Mouse (Mus musculus) heart, postnatal 14 days (tissue): ENCODE measurements around the gene Inafm1. TPM values are rescaled to one million over a fixed set of nuclear protein-coding genes. Genes with fewer than 3 reads are reported as not detected.

Experiments
- DNase-seq, 2 experiments: peaks; one replicate each; pipeline ENCODE4 v3.0.0; 2021 to 2022
- intact Hi-C: fragments of 180-260 bp; cut with DNase I; formaldehyde crosslinking; loops from one replicate; pipeline ENCODE4 v1.15.1; 2025
- total RNA-seq, 2 experiments: library from RNA; stranded (reverse); gene quantifications; 2 replicates each; pipeline ENCODE4 v1.2.3; 2021

The Inafm1 gene
- total RNA-seq, 2 experiments from 2014 or later: 14.6 to 14.9 TPM

- intact Hi-C loops: loop anchor here (1.0 to 10.0 kb wide), 2 partner anchors 9 to 165 kb away; partner anchors contain the start of gene Bbc3
- DNase-seq: peak; percentile 85 to 89
Observed at GRCm38 (mm10) chr7:16299419-16300035, 26.1 kb upstream of the Inafm1 start.

GRCm38 (mm10) chr7:16298927-16299326, 25.5 kb upstream of the Inafm1 start:
- DNase-seq: no peak
- intact Hi-C loops: loop anchor here (1.0 to 10.0 kb wide), 2 partner anchors 9 to 166 kb away; partner anchors contain the start of gene Bbc3

GRCm38 (mm10) chr7:16297616-16298015, 24.2 kb upstream of the Inafm1 start:
- intact Hi-C loops: loop anchor here (10.0 kb wide), 1 partner anchor 167 kb away; no protein-coding TSS in a partner anchor
- DNase-seq: no peak

GRCm38 (mm10) chr7:16296766-16297390, 23.5 kb upstream of the Inafm1 start:
- intact Hi-C loops: loop anchor here (10.0 kb wide), 1 partner anchor 168 kb away; no protein-coding TSS in a partner anchor
- peak; percentile 89 to 92 for DNase-seq

GRCm38 (mm10) chr7:16296146-16296545, 22.7 kb upstream of the Inafm1 start:
- intact Hi-C loops: loop anchor here (10.0 kb wide), 1 partner anchor 169 kb away; no protein-coding TSS in a partner anchor
- DNase-seq: no peak

- DNase-seq: peak; percentile 82 to 84
- intact Hi-C loops: loop anchor here (1.0 to 10.0 kb wide), 3 partner anchors 14 to 169 kb away; no protein-coding TSS in a partner anchor
Observed at GRCm38 (mm10) chr7:16295321-16295900, 22.0 kb upstream of the Inafm1 start.

- DNase-seq: peak; percentile 96 to 97
Observed at GRCm38 (mm10) chr7:16294837-16295236, 21.4 kb upstream of the Inafm1 start.

GRCm38 (mm10) chr7:16294346-16294745, 20.9 kb upstream of the Inafm1 start:
- DNase-seq: peak in 1 of 2 experiments; percentile 39
- intact Hi-C loops: loop anchor here (1.0 to 10.0 kb wide), 3 partner anchors 32 to 170 kb away; no protein-coding TSS in a partner anchor

More at GRCm38 (mm10) chr7:16294837-16295236, 21.4 kb upstream of the Inafm1 start:
- intact Hi-C loops: loop anchor here (1.0 to 10.0 kb wide), 5 partner anchors 14 to 170 kb away; no protein-coding TSS in a partner anchor

GRCm38 (mm10) chr7:16287791-16288190, 14.4 kb upstream of the Inafm1 start:
- intact Hi-C loops: no loop called here
- DNase-seq: no peak

- intact Hi-C loops: no loop called here
- no peak for DNase-seq
Observed at GRCm38 (mm10) chr7:16287016-16287415, 13.6 kb upstream of the Inafm1 start.

GRCm38 (mm10) chr7:16286026-16286961, 12.9 kb upstream of the Inafm1 start, which contains the start of gene Ccdc9:
Gene Ccdc9, minus strand, starts transcription at chr7:16286795.
- intact Hi-C loops: no loop called here

GRCm38 (mm10) chr7:16285450-16286025, 12.1 kb upstream of the Inafm1 start:
- intact Hi-C loops: no loop called here

More at GRCm38 (mm10) chr7:16286026-16286961, 12.9 kb upstream of the Inafm1 start, which contains the start of gene Ccdc9:
- DNase-seq: peak; percentile 99 to 100

GRCm38 (mm10) chr7:16284904-16285303, 11.5 kb upstream of the Inafm1 start:
- no peak for DNase-seq
- intact Hi-C loops: no loop called here

More at GRCm38 (mm10) chr7:16285450-16286025, 12.1 kb upstream of the Inafm1 start:
- peak; percentile 73 to 77 for DNase-seq

- DNase-seq: no peak
- intact Hi-C loops: no loop called here
Observed at GRCm38 (mm10) chr7:16284001-16284400, 10.6 kb upstream of the Inafm1 start.

- DNase-seq: no peak
- intact Hi-C loops: no loop called here
Observed at GRCm38 (mm10) chr7:16282334-16282733, 8.9 kb upstream of the Inafm1 start.

GRCm38 (mm10) chr7:16280721-16281120, 7.3 kb upstream of the Inafm1 start:
- no peak for DNase-seq
- intact Hi-C loops: no loop called here

GRCm38 (mm10) chr7:16274922-16275890, 1.8 kb upstream of the Inafm1 start:
- no peak for DNase-seq
- intact Hi-C loops: no loop called here

- no peak for DNase-seq
- intact Hi-C loops: no loop called here
Observed at GRCm38 (mm10) chr7:16273766-16274140, 336 bp upstream of the Inafm1 start.
